Mouse (Mus musculus): ENCODE data around the gene Ints3.
"Not testable (repeated sequence)": the region's sequence is repeated elsewhere in the genome, so short reads cannot be mapped to it uniquely, and the experiment has no call there.

Ints3 gene

GRCm38 (mm10) chr3:90357959-90358358 is 75.5 kb downstream of the Ints3 start:
- DNase-seq (ENCODE audit: low spot score in 2 of 2), result no peak

- no peak for DNase-seq (ENCODE audit: low spot score in 2 of 2)
These were observed 85.6 kb downstream of the Ints3 start for GRCm38 (mm10) chr3:90347847-90348246.

GRCm38 (mm10) chr3:90342853-90343252 is 90.6 kb downstream of the Ints3 start:
- not testable (repeated sequence) for DNase-seq (ENCODE audit: low spot score in 2 of 2)

All from spleen, postnatal 4 days (tissue).